Comparison of ENCODE assay signal across 19 mouse cellular contexts in the genomic region with DNA sequence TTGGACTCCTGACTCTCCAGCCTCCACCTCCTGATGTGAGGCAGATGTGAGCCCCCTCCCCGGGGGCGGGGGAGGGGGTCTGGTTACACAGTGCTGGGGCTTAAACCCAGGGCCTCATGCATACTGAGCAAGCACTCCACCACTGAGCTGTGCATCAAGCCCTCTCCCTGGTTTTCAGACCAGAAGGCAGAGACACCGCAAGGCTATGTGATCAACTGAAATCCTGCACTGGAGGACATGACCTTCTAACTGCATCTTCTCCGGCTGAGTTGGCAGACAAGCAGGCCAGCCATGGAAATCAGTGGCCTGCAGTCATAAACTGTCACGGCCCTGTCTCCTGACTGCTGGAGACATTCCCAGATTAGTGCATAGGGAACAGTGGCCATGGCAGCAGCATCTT. TPM values are rescaled to one million over a fixed set of nuclear protein-coding genes. Genes with fewer than 3 reads are reported as not detected.
DNase-seq lines count a peak whose midpoint lies in the region; ATAC-seq and TF ChIP-seq lines count a peak whose summit lies in the region.
"Had no signal": no experiment of that assay in that cellular context is flagged by ENCODE, and none has a peak within 500 bp of the region (broad histone marks: within the 10 kb centered on the region; RNA-seq: fewer than 3 reads in every experiment).

No protein-coding gene starts in this region.

- DNase-seq in adrenal gland, adult 2 months = peak; percentile 79
- DNase-seq in adrenal gland, adult 18-20 months (ENCODE audit: low spot score in 2 of 2) = no peak
- no peak for DNase-seq in heart, postnatal 0 days (ENCODE audit: low spot score)
- DNase-seq in heart, embryonic 10.5 days (ENCODE audit: low spot score) = no peak
- DNase-seq in ES-CJ7 (ENCODE audit: low read depth, low spot score) = peak; percentile 62
- DNase-seq in cerebellum, postnatal 10 days = no peak
- DNase-seq: cerebellum, adult 9-11 months; kidney, adult 11 months; lung, postnatal 10 days; right cerebral cortex, postnatal 25 days; thymus, postnatal 25 days had no signal

- no peak overlapping the region for H3K4me2 ChIP-seq in heart, postnatal 0 days (ENCODE audit: low read depth, low read length)
- H3K4me2 ChIP-seq in liver, embryonic 15.5 days = no peak overlapping the region
- no peak overlapping the region for H3K4me2 ChIP-seq in hindbrain, embryonic 16.5 days (ENCODE audit: low read length)
- H3K4me2 ChIP-seq: hindbrain, embryonic 13.5 days had no signal

- no peak overlapping the region for H3K27ac ChIP-seq in heart, postnatal 0 days (ENCODE audit: low read depth)
- H3K27ac ChIP-seq in heart, embryonic 10.5 days = no peak overlapping the region
- H3K27ac ChIP-seq in liver, embryonic 15.5 days (replicated peaks) = no peak overlapping the region
- H3K27ac ChIP-seq in hindbrain, embryonic 16.5 days (ENCODE audit: low read depth, low read length) = no peak overlapping the region
- H3K27ac ChIP-seq: hindbrain, embryonic 13.5 days had no signal

- no peaks in the 10 kb centered on the region for H3K27me3 ChIP-seq in heart, postnatal 0 days (ENCODE audit: control insufficient read depth, insufficient read depth, low read length)
- H3K27me3 ChIP-seq in heart, embryonic 10.5 days (ENCODE audit: insufficient read depth, poor library complexity, severe bottlenecking) = no peaks in the 10 kb centered on the region
- H3K27me3 ChIP-seq in liver, embryonic 15.5 days = no peaks in the 10 kb centered on the region
- H3K27me3 ChIP-seq in hindbrain, embryonic 16.5 days (replicated peaks; ENCODE audit: control insufficient read depth, insufficient read depth, low read length) = no peaks in the 10 kb centered on the region
- H3K27me3 ChIP-seq: hindbrain, embryonic 13.5 days had no signal

- no peaks in the 10 kb centered on the region for H3K36me3 ChIP-seq in heart, postnatal 0 days (replicated peaks; ENCODE audit: control insufficient read depth, insufficient read depth, low read length)
- no peaks in the 10 kb centered on the region for H3K36me3 ChIP-seq in heart, embryonic 10.5 days
- H3K36me3 ChIP-seq in liver, embryonic 15.5 days (replicated peaks) = no peaks in the 10 kb centered on the region
- H3K36me3 ChIP-seq in hindbrain, embryonic 16.5 days (ENCODE audit: control insufficient read depth, insufficient read depth, low read length) = no peaks in the 10 kb centered on the region
- H3K36me3 ChIP-seq: hindbrain, embryonic 13.5 days had no signal

- 0 out of 2 replicates have a peak, but pooled peaks cover under 1% of the 10 kb centered on the region for H3K4me1 ChIP-seq in heart, postnatal 0 days (ENCODE audit: control insufficient read depth, insufficient read depth)
- H3K4me1 ChIP-seq in heart, embryonic 10.5 days = peaks cover 4% of the 10 kb centered on the region
- H3K4me1 ChIP-seq in liver, embryonic 15.5 days (replicated peaks) = peaks cover 7% of the 10 kb centered on the region; the same call in 1 of the 2 replicates
- H3K4me1 ChIP-seq in hindbrain, embryonic 16.5 days (ENCODE audit: control insufficient read depth, insufficient read depth, low read depth, low read length) = no peaks in the 10 kb centered on the region
- H3K4me1 ChIP-seq: hindbrain, embryonic 13.5 days had no signal

- H3K9ac ChIP-seq in heart, postnatal 0 days (replicated peaks; ENCODE audit: low read depth, low read length) = no peak overlapping the region
- no peak overlapping the region for H3K9ac ChIP-seq in liver, embryonic 15.5 days
- no peak overlapping the region for H3K9ac ChIP-seq in hindbrain, embryonic 16.5 days (ENCODE audit: low read depth, low read length)
- H3K9ac ChIP-seq: hindbrain, embryonic 13.5 days had no signal

- peak; percentile 52 for ATAC-seq in heart, postnatal 0 days (ENCODE audit: insufficient read depth, low read depth)
- ATAC-seq in liver, embryonic 15.5 days (ENCODE audit: insufficient read depth) = peak; percentile 35
- ATAC-seq in hindbrain, embryonic 16.5 days = no peak

- no peak for TF ChIP-seq CTCF in heart, postnatal 0 days (IDR thresholded peaks at IDR 0.05; ENCODE audit: low read depth)

- no peaks in the 10 kb centered on the region for H3K9me3 ChIP-seq in heart, postnatal 0 days (replicated peaks; ENCODE audit: control insufficient read depth, low read length)
- H3K9me3 ChIP-seq in heart, embryonic 10.5 days = no peaks in the 10 kb centered on the region
- H3K9me3 ChIP-seq in liver, embryonic 15.5 days (replicated peaks) = no peaks in the 10 kb centered on the region
- no peaks in the 10 kb centered on the region for H3K9me3 ChIP-seq in hindbrain, embryonic 16.5 days (ENCODE audit: control insufficient read depth, low read length)
- H3K9me3 ChIP-seq: hindbrain, embryonic 13.5 days had no signal

- WGBS in heart, postnatal 0 days = 44% methylated on average over 5 of the region's 5 CpGs
- WGBS in heart, embryonic 10.5 days = 51% methylated on average over 5 of the region's 5 CpGs
- 56% methylated on average over 5 of the region's 5 CpGs for WGBS in liver, embryonic 15.5 days (ENCODE audit: insufficient replicate concordance)
- 58% methylated on average over 5 of the region's 5 CpGs for WGBS in hindbrain, embryonic 16.5 days

- no peak overlapping the region for H3K4me3 ChIP-seq in heart, postnatal 0 days (ENCODE audit: low read depth, low read length)
- no peak overlapping the region for H3K4me3 ChIP-seq in heart, embryonic 10.5 days
- H3K4me3 ChIP-seq in liver, embryonic 15.5 days (replicated peaks) = no peak overlapping the region
- H3K4me3 ChIP-seq in hindbrain, embryonic 16.5 days (ENCODE audit: low read length) = no peak overlapping the region
- H3K4me3 ChIP-seq: erythroblast, embryonic 14.5 days; hindbrain, embryonic 13.5 days; myocyte had no signal

- no peak for TF ChIP-seq EP300 in heart, postnatal 0 days (IDR thresholded peaks at IDR 0.05; ENCODE audit: low read depth)

RNA-seq across cellular contexts. Expression of a gene that starts 6.2 kb away (rescaled TPM):
- total RNA-seq in adrenal gland, adult 2 months (2021) = 100 to 1,000 TPM; 563 to 611 TPM
- 227 and 268 TPM in 2 replicates for polyA plus RNA-seq in adrenal gland, adult 2 months (2012; rRNA removed)
- total RNA-seq in adrenal gland, adult 18-20 months (2021) = 100 to 1,000 TPM; 665 to 853 TPM
- total RNA-seq in heart, postnatal 0 days (2014; rRNA removed; ENCODE audit: low replicate concordance) = 47.3 and 67.2 TPM in 2 replicates
- 137 and 149 TPM in 2 replicates for polyA plus RNA-seq in heart, postnatal 0 days (2015; fragmentation: Nextera tagmentation; extraction: Ambion mirVana)
- 202 and 227 TPM in 2 replicates for polyA plus RNA-seq in heart, embryonic 10.5 days (2016; fragmentation: Nextera tagmentation; extraction: Ambion mirVana)
- 60.9 and 65.4 TPM in 2 replicates for polyA plus RNA-seq in liver, embryonic 15.5 days (2015; fragmentation: Nextera tagmentation; extraction: Ambion mirVana)
- 996 and 1,023 TPM in 2 replicates for polyA plus RNA-seq in hindbrain, embryonic 16.5 days (2015; fragmentation: Nextera tagmentation; extraction: Ambion mirVana)

RNA-seq across cellular contexts. Expression of a gene that starts 33.7 kb away (rescaled TPM):
- total RNA-seq in adrenal gland, adult 2 months (2021) = 1 to 10 TPM; 2.8 to 3.1 TPM
- polyA plus RNA-seq in adrenal gland, adult 2 months (2012; rRNA removed) = 4.3 and 11.1 TPM in 2 replicates
- 1 to 10 TPM; 3.3 to 4.3 TPM for total RNA-seq in adrenal gland, adult 18-20 months (2021)
- total RNA-seq in heart, postnatal 0 days (2014; rRNA removed; ENCODE audit: low replicate concordance) = 1.3 and 3.6 TPM in 2 replicates
- 0.55 and 0.56 TPM in 2 replicates for polyA plus RNA-seq in heart, postnatal 0 days (2015; fragmentation: Nextera tagmentation; extraction: Ambion mirVana)
- polyA plus RNA-seq in heart, embryonic 10.5 days (2016; fragmentation: Nextera tagmentation; extraction: Ambion mirVana) = 2.3 and 5.2 TPM in 2 replicates
- polyA plus RNA-seq in liver, embryonic 15.5 days (2015; fragmentation: Nextera tagmentation; extraction: Ambion mirVana) = 1.6 and 1.8 TPM in 2 replicates
- 2.9 and 3.4 TPM in 2 replicates for polyA plus RNA-seq in hindbrain, embryonic 16.5 days (2015; fragmentation: Nextera tagmentation; extraction: Ambion mirVana)

RNA-seq across cellular contexts. Expression of a gene that starts 39.3 kb away (rescaled TPM):
- not detected for total RNA-seq in adrenal gland, adult 2 months (2021)
- polyA plus RNA-seq in adrenal gland, adult 2 months (2012; rRNA removed) = not detected in 2 replicates
- total RNA-seq in adrenal gland, adult 18-20 months (2021) = not detected
- total RNA-seq in heart, postnatal 0 days (2014; rRNA removed; ENCODE audit: low replicate concordance) = not detected in 2 replicates
- 0.14 TPM in 1 of 2 replicates, not detected in the other for polyA plus RNA-seq in heart, postnatal 0 days (2015; fragmentation: Nextera tagmentation; extraction: Ambion mirVana)
- polyA plus RNA-seq in heart, embryonic 10.5 days (2016; fragmentation: Nextera tagmentation; extraction: Ambion mirVana) = not detected in 2 replicates
- polyA plus RNA-seq in liver, embryonic 15.5 days (2015; fragmentation: Nextera tagmentation; extraction: Ambion mirVana) = not detected in 2 replicates
- 0.15 TPM in 1 of 2 replicates, not detected in the other for polyA plus RNA-seq in hindbrain, embryonic 16.5 days (2015; fragmentation: Nextera tagmentation; extraction: Ambion mirVana)
- total RNA-seq: layer of hippocampus, adult 18-20 months; left cerebral cortex, adult 18-20 months had no signal
- polyA plus RNA-seq: erythroblast, embryonic 14.5 days; gonadal fat pad, adult 2 months had no signal

RNA-seq across cellular contexts. Expression of a gene that starts 52.9 kb away (rescaled TPM):
- 100 to 1,000 TPM; 236 to 614 TPM for total RNA-seq in adrenal gland, adult 2 months (2021)
- polyA plus RNA-seq in adrenal gland, adult 2 months (2012; rRNA removed) = 309 and 678 TPM in 2 replicates
- total RNA-seq in adrenal gland, adult 18-20 months (2021) = 1,000 to 10,000 TPM in 1 of 2 experiments, 100 to 1,000 TPM in 1; 220 to 1,206 TPM
- total RNA-seq in heart, postnatal 0 days (2014; rRNA removed; ENCODE audit: low replicate concordance) = 1,178 and 1,316 TPM in 2 replicates
- 974 and 1,039 TPM in 2 replicates for polyA plus RNA-seq in heart, postnatal 0 days (2015; fragmentation: Nextera tagmentation; extraction: Ambion mirVana)
- 655 and 948 TPM in 2 replicates for polyA plus RNA-seq in heart, embryonic 10.5 days (2016; fragmentation: Nextera tagmentation; extraction: Ambion mirVana)
- 12.6 and 16.1 TPM in 2 replicates for polyA plus RNA-seq in liver, embryonic 15.5 days (2015; fragmentation: Nextera tagmentation; extraction: Ambion mirVana)
- polyA plus RNA-seq in hindbrain, embryonic 16.5 days (2015; fragmentation: Nextera tagmentation; extraction: Ambion mirVana) = 15.6 and 29.6 TPM in 2 replicates

RNA-seq across cellular contexts. Expression of a gene that starts 54.0 kb away (rescaled TPM):
- 10 to 100 TPM; 13.6 to 19.0 TPM for total RNA-seq in adrenal gland, adult 2 months (2021)
- 30.1 and 34.3 TPM in 2 replicates for polyA plus RNA-seq in adrenal gland, adult 2 months (2012; rRNA removed)
- total RNA-seq in adrenal gland, adult 18-20 months (2021) = 10 to 100 TPM; 12.8 to 18.7 TPM
- 27.4 and 28.6 TPM in 2 replicates for total RNA-seq in heart, postnatal 0 days (2014; rRNA removed; ENCODE audit: low replicate concordance)
- 14.6 and 15.7 TPM in 2 replicates for polyA plus RNA-seq in heart, postnatal 0 days (2015; fragmentation: Nextera tagmentation; extraction: Ambion mirVana)
- polyA plus RNA-seq in heart, embryonic 10.5 days (2016; fragmentation: Nextera tagmentation; extraction: Ambion mirVana) = 36.0 and 37.6 TPM in 2 replicates
- 6.7 and 6.9 TPM in 2 replicates for polyA plus RNA-seq in liver, embryonic 15.5 days (2015; fragmentation: Nextera tagmentation; extraction: Ambion mirVana)
- 22.9 and 28.6 TPM in 2 replicates for polyA plus RNA-seq in hindbrain, embryonic 16.5 days (2015; fragmentation: Nextera tagmentation; extraction: Ambion mirVana)

Comparison
In these comparisons a context has a peak if more than half of its experiments do, and no peak if none do; other contexts are left out.
1. DNase-seq: peak in adrenal gland, adult 2 months (single experiment) and ES-CJ7 (single experiment); none in adrenal gland, adult 18-20 months (0 of 2), heart, postnatal 0 days (single experiment), heart, embryonic 10.5 days (single experiment) and cerebellum, postnatal 10 days (0 of 2).